Mouse (Mus musculus) testis, adult 2 months (tissue): ENCODE results near the gene Dhrs9.

Experiments
- CTCF ChIP-seq: fragments of 200-500 bp; IDR thresholded peaks from 2 replicates; pipeline ENCODE4 v1.5.1; 2012; ENCODE audit warnings: low read depth, mild to moderate bottlenecking, inconsistent platforms, low read length, moderate library complexity; ENCODE audit not compliant: control insufficient read depth, insufficient read depth, insufficient replicate concordance
- POLR2A ChIP-seq: fragments of 200-500 bp; IDR thresholded peaks from 2 replicates; pipeline ENCODE4 v1.6.1; 2012; ENCODE audit warnings: low read depth, mild to moderate bottlenecking, inconsistent platforms, low read length, moderate library complexity; ENCODE audit not compliant: control insufficient read depth

DNA sequence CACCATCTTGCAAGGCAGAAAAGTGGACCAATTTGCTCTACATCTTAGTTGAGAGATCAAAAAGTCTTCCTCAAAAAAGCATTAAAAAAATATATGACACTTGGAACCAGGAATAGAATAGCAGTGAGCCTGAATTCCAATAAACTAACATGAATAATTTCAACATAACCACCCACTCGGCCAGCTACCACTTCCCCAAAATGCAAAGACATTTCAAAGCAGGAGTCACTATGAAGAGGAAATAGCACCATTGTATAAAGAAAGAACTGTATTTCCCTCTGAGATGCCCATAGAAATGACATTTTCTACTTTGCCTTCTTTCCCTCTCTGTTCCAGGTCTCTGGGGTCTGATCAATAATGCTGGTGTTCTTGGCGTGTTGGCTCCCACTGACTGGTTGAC is 13.7 kb downstream of the Dhrs9 start:
- TF ChIP-seq CTCF (no peak), POLR2A (no peak)
